Mouse (Mus musculus): ENCODE data around the gene Osgep. TPM values are rescaled to one million over a fixed set of nuclear protein-coding genes. Genes with fewer than 3 reads are reported as not detected.
A peak's percentile ranks its signal among the peaks of the same experiment; 100 is the strongest.
"Not testable (repeated sequence)": the region's sequence is repeated elsewhere in the genome, so short reads cannot be mapped to it uniquely, and the experiment has no call there.

Osgep gene
- polyA plus RNA-seq, 1 experiment from 2014 or later: 169 TPM

DNA sequence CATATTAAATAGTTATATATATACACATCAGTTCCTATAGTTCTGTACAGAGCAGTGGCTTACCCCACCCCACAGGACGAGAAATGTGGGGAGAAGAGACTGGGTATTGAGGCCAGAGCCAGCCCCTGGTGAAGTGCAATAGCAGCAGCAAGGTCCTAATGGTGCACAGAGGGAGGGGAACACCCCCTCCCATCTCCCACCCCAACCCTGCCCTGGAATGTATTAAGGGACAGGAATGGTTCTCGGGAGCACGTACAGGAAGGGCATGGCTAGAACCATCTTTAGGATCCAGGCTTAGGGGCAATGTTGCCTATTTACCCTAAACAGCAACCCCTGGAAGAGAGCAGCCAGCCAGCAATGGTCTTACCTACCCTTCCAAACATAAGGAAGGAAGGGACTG is 2.7 kb upstream of the Osgep start:
- Histone ChIP-seq H3K9me3 (ENCODE audit: control insufficient read depth, low read depth, low read length) (no peaks in the 10 kb centered on the region), H3K4me1 (ENCODE audit: control insufficient read depth, insufficient read depth, low read length) (peaks cover 22% of the 10 kb centered on the region), H3K4me3 (ENCODE audit: low read depth, low read length) (no peak overlapping the region), H3K4me2 (replicated peaks; ENCODE audit: low read depth, low read length) (no peak overlapping the region), H3K27ac (ENCODE audit: low read length) (no peak overlapping the region), H3K9ac (replicated peaks; ENCODE audit: low read depth, low read length) (no peak overlapping the region), H3K27me3 (ENCODE audit: control insufficient read depth, insufficient read depth, low read length) (no peaks in the 10 kb centered on the region), H3K36me3 (ENCODE audit: control insufficient read depth, insufficient read depth, low read length) (peaks cover 27% of the 10 kb centered on the region)
- ATAC-seq (ENCODE audit: insufficient number of reproducible peaks, insufficient read depth, low FRiP score, low read depth): no peak
- 71% methylated on average over 3 of the region's 3 CpGs for WGBS

- H3K4me2 ChIP-seq (replicated peaks; ENCODE audit: low read depth, low read length): peak overlapping the region; percentile 86
- H3K4me3 ChIP-seq (ENCODE audit: low read depth, low read length): peak overlapping the region; percentile 82
- 2% methylated on average over 35 of the region's 38 CpGs for WGBS
- peak overlapping the region; percentile 91 for H3K27ac ChIP-seq (ENCODE audit: low read length)
- H3K36me3 ChIP-seq (ENCODE audit: control insufficient read depth, insufficient read depth, low read length): peaks cover 27% of the 10 kb centered on the region
- no peaks in the 10 kb centered on the region for H3K9me3 ChIP-seq (ENCODE audit: control insufficient read depth, low read depth, low read length)
- ATAC-seq (ENCODE audit: insufficient number of reproducible peaks, insufficient read depth, low FRiP score, low read depth): peak; percentile 10; the same call in 1 of the 2 replicates
- H3K4me1 ChIP-seq (ENCODE audit: control insufficient read depth, insufficient read depth, low read length): peaks cover 22% of the 10 kb centered on the region
- no peaks in the 10 kb centered on the region for H3K27me3 ChIP-seq (ENCODE audit: control insufficient read depth, insufficient read depth, low read length)
- H3K9ac ChIP-seq (replicated peaks; ENCODE audit: low read depth, low read length): peak overlapping the region; percentile 72
Observed at GRCm38 (mm10) chr14:50925111-50925920, 623 bp upstream of the Osgep start.

GRCm38 (mm10) chr14:50923437-50923836 is 1.3 kb downstream of the Osgep start:
- H3K36me3 ChIP-seq (ENCODE audit: control insufficient read depth, insufficient read depth, low read length): peaks cover 24% of the 10 kb centered on the region
- H3K27ac ChIP-seq (ENCODE audit: low read length); H3K27me3 ChIP-seq (ENCODE audit: control insufficient read depth, insufficient read depth, low read length); ATAC-seq (ENCODE audit: insufficient number of reproducible peaks, insufficient read depth, low FRiP score, low read depth); H3K9me3 ChIP-seq (ENCODE audit: control insufficient read depth, low read depth, low read length): not testable (repeated sequence)
- H3K9ac ChIP-seq (replicated peaks; ENCODE audit: low read depth, low read length): peak overlapping the region; percentile 72; the same call in 1 of the 2 replicates
- H3K4me2 ChIP-seq (replicated peaks; ENCODE audit: low read depth, low read length): peak overlapping the region; percentile 45
- H3K4me1 ChIP-seq (ENCODE audit: control insufficient read depth, insufficient read depth, low read length): peaks cover 13% of the 10 kb centered on the region
- 79% methylated on average over 1 of the region's 1 CpGs for WGBS
- H3K4me3 ChIP-seq (ENCODE audit: low read depth, low read length): peak overlapping the region; percentile 82

DNA sequence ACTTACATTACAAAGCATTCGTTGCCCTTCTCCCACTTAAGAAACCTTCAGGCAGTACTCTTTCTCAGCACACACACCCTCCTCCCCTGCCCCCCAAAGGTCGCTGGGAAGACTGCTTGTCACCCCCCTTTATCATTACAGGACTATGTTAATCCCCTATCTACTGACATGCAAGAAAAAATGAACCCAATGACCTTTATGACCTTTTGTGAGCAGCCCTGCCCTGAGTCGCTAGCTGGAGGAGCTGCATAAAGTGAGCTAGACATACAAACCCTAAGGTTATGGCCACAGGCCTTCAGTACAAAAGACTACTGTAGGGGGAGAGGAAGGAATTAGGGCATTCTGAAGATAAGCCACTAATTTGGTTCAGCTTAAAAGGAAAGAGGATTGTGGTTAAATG is 13.3 kb downstream of the Osgep start:
- ATAC-seq (ENCODE audit: insufficient number of reproducible peaks, insufficient read depth, low FRiP score, low read depth): no peak
- H3K4me1 ChIP-seq (ENCODE audit: control insufficient read depth, insufficient read depth, low read length): no peaks in the 10 kb centered on the region
- no peak overlapping the region for H3K4me3 ChIP-seq (ENCODE audit: low read depth, low read length)
- H3K4me2 ChIP-seq (replicated peaks; ENCODE audit: low read depth, low read length): no peak overlapping the region
- no peak overlapping the region for H3K9ac ChIP-seq (replicated peaks; ENCODE audit: low read depth, low read length)
- no peak overlapping the region for H3K27ac ChIP-seq (ENCODE audit: low read length)
- H3K27me3 ChIP-seq (ENCODE audit: control insufficient read depth, insufficient read depth, low read length): no peaks in the 10 kb centered on the region
- no peaks in the 10 kb centered on the region for H3K9me3 ChIP-seq (ENCODE audit: control insufficient read depth, low read depth, low read length)
- H3K36me3 ChIP-seq (ENCODE audit: control insufficient read depth, insufficient read depth, low read length): peaks cover 20% of the 10 kb centered on the region
- WGBS: 52% methylated on average over 3 of the region's 3 CpGs

DNA sequence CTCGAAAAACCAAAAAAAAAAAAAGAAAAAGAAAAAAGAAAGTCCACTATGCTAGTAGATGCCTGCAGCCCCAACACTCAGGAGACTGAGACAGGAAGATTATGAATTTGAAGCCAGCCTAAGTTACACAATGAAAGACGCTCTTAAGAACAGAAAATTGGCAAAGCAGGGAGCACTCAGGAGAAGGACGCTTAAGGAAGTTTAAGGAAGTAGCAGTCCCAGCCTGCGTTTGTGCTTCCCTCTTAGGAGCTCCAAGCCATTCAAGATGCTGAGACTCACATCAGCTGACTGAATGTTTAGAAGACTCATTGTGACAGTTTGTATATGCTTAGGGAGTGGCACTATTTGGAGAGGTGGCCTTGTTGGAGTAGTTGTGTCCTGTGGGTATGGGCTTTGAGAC is 16.6 kb downstream of the Osgep start:
- Histone ChIP-seq H3K9me3 (ENCODE audit: control insufficient read depth, low read depth, low read length) (no peaks in the 10 kb centered on the region), H3K27ac (ENCODE audit: low read length) (no peak overlapping the region), H3K4me2 (replicated peaks; ENCODE audit: low read depth, low read length) (no peak overlapping the region), H3K4me1 (ENCODE audit: control insufficient read depth, insufficient read depth, low read length) (no peaks in the 10 kb centered on the region), H3K9ac (replicated peaks; ENCODE audit: low read depth, low read length) (no peak overlapping the region), H3K27me3 (ENCODE audit: control insufficient read depth, insufficient read depth, low read length) (no peaks in the 10 kb centered on the region), H3K4me3 (ENCODE audit: low read depth, low read length) (no peak overlapping the region), H3K36me3 (ENCODE audit: control insufficient read depth, insufficient read depth, low read length) (peaks cover 10% of the 10 kb centered on the region)
- no peak for ATAC-seq (ENCODE audit: insufficient number of reproducible peaks, insufficient read depth, low FRiP score, low read depth)
- WGBS: 72% methylated on average over 4 of the region's 4 CpGs

DNA sequence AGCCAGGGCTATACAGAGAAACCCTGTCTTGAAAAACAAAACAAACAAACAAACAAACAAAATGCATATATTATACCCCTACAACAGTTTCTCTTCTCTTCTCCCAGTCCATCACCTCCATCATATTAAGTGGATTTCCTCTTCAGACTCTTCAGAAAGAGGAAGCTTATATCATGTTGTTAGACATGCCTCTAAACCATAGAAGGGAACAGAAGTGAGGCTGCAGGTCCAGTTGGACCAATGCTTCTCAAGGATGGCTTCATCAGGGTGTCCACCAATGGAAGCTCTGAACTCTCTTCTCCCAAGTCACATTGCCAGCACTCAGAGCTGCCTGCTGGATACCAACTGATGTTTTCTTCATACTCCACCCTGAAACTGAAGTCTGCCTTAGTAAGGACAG is 19.4 kb downstream of the Osgep start:
- H3K36me3 ChIP-seq (ENCODE audit: control insufficient read depth, insufficient read depth, low read length); H3K4me2 ChIP-seq (replicated peaks; ENCODE audit: low read depth, low read length); H3K9me3 ChIP-seq (ENCODE audit: control insufficient read depth, low read depth, low read length); H3K4me1 ChIP-seq (ENCODE audit: control insufficient read depth, insufficient read depth, low read length); H3K27ac ChIP-seq (ENCODE audit: low read length); ATAC-seq (ENCODE audit: insufficient number of reproducible peaks, insufficient read depth, low FRiP score, low read depth); H3K27me3 ChIP-seq (ENCODE audit: control insufficient read depth, insufficient read depth, low read length); H3K4me3 ChIP-seq (ENCODE audit: low read depth, low read length); H3K9ac ChIP-seq (replicated peaks; ENCODE audit: low read depth, low read length): not testable (repeated sequence)

DNA sequence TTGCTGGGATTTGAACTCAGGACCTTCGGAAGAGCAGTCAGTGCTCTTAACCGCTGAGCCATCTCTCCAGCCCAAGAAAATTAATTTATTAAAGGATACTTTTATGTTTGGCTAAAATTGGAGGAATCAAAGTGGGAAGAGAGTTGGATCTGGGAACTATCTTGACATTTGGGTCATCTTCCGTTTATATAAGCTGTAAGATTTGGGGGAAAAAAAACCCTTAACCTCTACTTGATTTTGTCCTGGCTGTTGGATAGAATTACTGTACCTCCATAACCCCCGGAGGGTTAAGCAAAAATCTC is 19.9 kb downstream of the Osgep start:
- Histone ChIP-seq H3K9me3 (ENCODE audit: control insufficient read depth, low read depth, low read length) (no peaks in the 10 kb centered on the region), H3K4me3 (ENCODE audit: low read depth, low read length) (no peak overlapping the region), H3K27ac (ENCODE audit: low read length) (no peak overlapping the region), H3K4me1 (ENCODE audit: control insufficient read depth, insufficient read depth, low read length) (no peaks in the 10 kb centered on the region), H3K27me3 (ENCODE audit: control insufficient read depth, insufficient read depth, low read length) (no peaks in the 10 kb centered on the region), H3K4me2 (replicated peaks; ENCODE audit: low read depth, low read length) (no peak overlapping the region), H3K9ac (replicated peaks; ENCODE audit: low read depth, low read length) (no peak overlapping the region), H3K36me3 (ENCODE audit: control insufficient read depth, insufficient read depth, low read length) (no peaks in the 10 kb centered on the region)
- WGBS: 87% methylated on average over 4 of the region's 4 CpGs
- ATAC-seq (ENCODE audit: insufficient number of reproducible peaks, insufficient read depth, low FRiP score, low read depth): no peak

DNA sequence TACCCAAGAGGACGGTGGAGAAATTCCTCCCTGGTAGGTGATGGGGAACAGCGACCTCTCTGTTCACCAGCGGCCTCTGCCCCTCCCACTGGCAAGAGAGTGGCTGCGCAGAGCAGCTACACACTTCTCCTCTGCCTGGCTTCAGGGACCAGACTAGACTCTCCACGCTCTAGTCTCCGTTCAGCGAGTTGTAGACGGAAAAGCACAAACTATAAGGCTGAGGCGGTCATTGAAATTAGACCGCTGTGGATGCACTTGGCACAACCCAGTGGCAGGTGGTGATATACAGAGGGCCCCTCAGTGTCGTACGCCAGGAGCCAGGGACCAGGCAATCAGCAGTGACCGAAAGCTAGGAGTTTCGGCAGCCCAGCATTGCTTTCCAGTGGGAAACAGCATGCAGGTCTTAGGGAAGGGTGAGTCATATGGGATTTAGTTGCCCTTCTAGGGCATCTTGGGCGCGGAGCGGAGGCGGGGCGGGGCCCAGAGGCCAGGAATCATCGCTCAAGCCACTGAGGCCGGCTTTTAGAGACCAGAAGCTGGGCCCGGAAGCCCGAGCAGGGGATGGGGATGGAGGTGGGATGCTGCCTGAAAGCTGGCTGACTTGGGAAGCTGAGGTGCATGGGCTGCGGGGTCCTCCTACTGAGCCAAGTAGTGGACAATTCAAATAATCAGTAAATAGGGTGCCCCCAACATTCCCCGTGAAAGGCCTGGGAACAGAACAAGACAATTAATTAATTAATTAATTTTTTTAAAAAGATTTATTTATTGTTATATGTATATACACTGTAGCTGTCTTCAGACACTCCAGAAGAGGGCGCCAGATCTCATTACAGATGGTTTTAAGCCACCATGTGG is 20.5 kb downstream of the Osgep start:
- 4% methylated on average over 26 of the region's 26 CpGs for WGBS
- Histone ChIP-seq H3K9me3 (ENCODE audit: control insufficient read depth, low read depth, low read length) (no peaks in the 10 kb centered on the region), H3K27me3 (ENCODE audit: control insufficient read depth, insufficient read depth, low read length) (no peaks in the 10 kb centered on the region), H3K4me2 (replicated peaks; ENCODE audit: low read depth, low read length) (peak overlapping the region; percentile 62), H3K4me1 (ENCODE audit: control insufficient read depth, insufficient read depth, low read length) (no peaks in the 10 kb centered on the region), H3K4me3 (ENCODE audit: low read depth, low read length) (peak overlapping the region; percentile 27), H3K36me3 (ENCODE audit: control insufficient read depth, insufficient read depth, low read length) (no peaks in the 10 kb centered on the region), H3K27ac (ENCODE audit: low read length) (no peak overlapping the region), H3K9ac (replicated peaks; ENCODE audit: low read depth, low read length) (0 out of 2 replicates have a peak overlapping the region, but pooled peaks have one; percentile 4)
- peak; percentile 88 for ATAC-seq (ENCODE audit: insufficient number of reproducible peaks, insufficient read depth, low FRiP score, low read depth)
